In genomic region chr12:110764531-110764930, GRCm38 (mm10) we compare ENCODE assay signal across 34 mouse cellular contexts. TPM values are rescaled to one million over a fixed set of nuclear protein-coding genes. Genes with fewer than 3 reads are reported as not detected.
DNase-seq lines count a peak whose midpoint lies in the region; ATAC-seq and TF ChIP-seq lines count a peak whose summit lies in the region.
"Had no signal": no experiment of that assay in that cellular context is flagged by ENCODE, and none has a peak within 500 bp of the region (broad histone marks: within the 10 kb centered on the region; RNA-seq: fewer than 3 reads in every experiment).

No protein-coding gene starts in this region.

- no peaks in the 10 kb centered on the region for H3K36me3 ChIP-seq in spleen, adult 2 months (ENCODE audit: control insufficient read depth, insufficient read depth, low read length)
- H3K36me3 ChIP-seq: embryonic facial prominence, embryonic 12.5 days; forebrain, embryonic 15.5 days; heart, embryonic 10.5 days; heart, embryonic 15.5 days; hindbrain, embryonic 12.5 days; intestine, embryonic 15.5 days; limb, embryonic 15.5 days; midbrain, embryonic 12.5 days; stomach, embryonic 15.5 days had no signal

- no peak overlapping the region for H3K4me3 ChIP-seq in spleen, adult 2 months (ENCODE audit: extremely low read depth, insufficient read depth, insufficient read length)
- H3K4me3 ChIP-seq: embryonic facial prominence, embryonic 12.5 days; forebrain, embryonic 15.5 days; heart, embryonic 10.5 days; heart, embryonic 15.5 days; hindbrain, embryonic 12.5 days; intestine, embryonic 15.5 days; limb, embryonic 10.5 days; limb, embryonic 15.5 days; megakaryocyte, embryonic 14.5 days; midbrain, embryonic 12.5 days; stomach, embryonic 15.5 days had no signal

- peaks cover 3% of the 10 kb centered on the region; the same call in 1 of the 2 replicates for H3K4me1 ChIP-seq in spleen, adult 2 months (ENCODE audit: control insufficient read depth, insufficient read depth, insufficient read length)
- H3K4me1 ChIP-seq: embryonic facial prominence, embryonic 12.5 days; stomach, embryonic 15.5 days had no signal

- ATAC-seq in granulocyte monocyte progenitor cell, adult 5-6 weeks (replicated peaks; ENCODE audit: poor library complexity, severe bottlenecking) = peak; percentile 96
- ATAC-seq in monocyte, adult 5-6 weeks (replicated peaks; ENCODE audit: insufficient number of reproducible peaks, low FRiP score, low TSS enrichment, poor library complexity, severe bottlenecking) = peak; percentile 65
- ATAC-seq: activated CD4-positive, CD25-positive, alpha-beta regulatory T cell, adult 4 months; CD4-positive, CD25-positive, alpha-beta regulatory T cell, adult 4 months; forebrain, embryonic 15.5 days; hindbrain, postnatal 0 days; intestine, embryonic 15.5 days had no signal

- peak; percentile 16 to 27 for DNase-seq in spleen, adult 2 months (ENCODE audit: low read depth in 1 of 2, low spot score in 2 of 2)
- DNase-seq in spleen, adult 18-20 months = no peak
- no peak for DNase-seq in cerebellum, postnatal 14 days
- DNase-seq in adrenal gland, adult 8-10 months = no peak
- DNase-seq in MN1 (ENCODE audit: low spot score) = no peak
- DNase-seq: cerebellum, adult 8-10 months; cerebellum, postnatal 36 days; embryo, embryonic 11 days; gastrocnemius, postnatal 14 days; heart, adult 11 months; kidney, adult 8-10 months; lung, embryonic 14.5 days; lung, postnatal 14 days; retina, postnatal 1 day; right cerebral cortex, postnatal 14 days; thymus, postnatal 14 days had no signal

- WGBS in spleen, adult 2 months = 21% methylated on average over 5 of the region's 5 CpGs

- H3K27me3 ChIP-seq in spleen, adult 2 months (ENCODE audit: control insufficient read depth, insufficient read depth, low read length) = no peaks in the 10 kb centered on the region
- H3K27me3 ChIP-seq: embryonic facial prominence, embryonic 12.5 days; forebrain, embryonic 15.5 days; heart, embryonic 15.5 days; hindbrain, embryonic 12.5 days; intestine, embryonic 15.5 days; limb, embryonic 15.5 days; megakaryocyte, embryonic 14.5 days; midbrain, embryonic 12.5 days; stomach, embryonic 15.5 days had no signal

- no peak overlapping the region for H3K27ac ChIP-seq in spleen, adult 2 months (ENCODE audit: insufficient read depth, low read length)
- H3K27ac ChIP-seq: embryonic facial prominence, embryonic 12.5 days; forebrain, embryonic 15.5 days; heart, embryonic 10.5 days; heart, embryonic 15.5 days; hindbrain, embryonic 12.5 days; hindbrain, postnatal 0 days; intestine, embryonic 15.5 days; kidney, postnatal 0 days; limb, embryonic 10.5 days; limb, embryonic 15.5 days; liver, embryonic 14.5 days; midbrain, embryonic 12.5 days; stomach, embryonic 15.5 days had no signal

- no peak for TF ChIP-seq CTCF in spleen, adult 2 months (IDR thresholded peaks at IDR 0.05; ENCODE audit: extremely low read depth, insufficient read depth, insufficient read length, insufficient replicate concordance)

- TF ChIP-seq POLR2A in spleen, adult 2 months (IDR thresholded peaks at IDR 0.05; ENCODE audit: low read depth, low read length) = no peak

RNA-seq across cellular contexts. Expression of gene Wdr20, which starts 26.8 kb away (rescaled TPM):
- 11.4 and 11.9 TPM in 2 replicates for polyA plus RNA-seq in spleen, adult 2 months (2012; rRNA removed)
- total RNA-seq in granulocyte monocyte progenitor cell, adult 5-6 weeks (2014; fragmentation: Nextera tagmentation) = 19.4 and 25.9 TPM in 2 replicates
- total RNA-seq in granulocyte monocyte progenitor cell, adult 5-6 weeks (2017) = 25.4 and 35.3 TPM in 2 replicates
- total RNA-seq in monocyte, adult 5-6 weeks (2017) = 42.6 to 73.3 TPM (median 57.7 TPM) in 3 replicates
- total RNA-seq in adrenal gland, adult 8-10 months (2022) = 10 to 100 TPM; 50.6 to 70.4 (median 56.8) TPM

Comparison
In these comparisons a context has a peak if more than half of its experiments do, and no peak if none do; other contexts are left out.
1. DNase-seq: peak in spleen, adult 2 months (2 of 2); none in spleen, adult 18-20 months (0 of 2), cerebellum, postnatal 14 days (0 of 2), adrenal gland, adult 8-10 months (single experiment) and MN1 (single experiment).